Mouse (Mus musculus): ENCODE data around the gene Smc1b.

The Smc1b gene

GRCm38 (mm10) chr15:85131275-85132192 lies at the start of gene Smc1b, which contains the start of gene Ribc2:
Smc1b (minus strand) TSS chr15:85131964.
Ribc2 (plus strand) TSS chr15:85132078.
- peak; percentile 66 for DNase-seq (ENCODE audit: low spot score)

- no peak for DNase-seq (ENCODE audit: low spot score)
Observed at GRCm38 (mm10) chr15:85180368-85180767, 48.6 kb upstream of the Smc1b start.

- no peak for DNase-seq (ENCODE audit: low spot score)
Observed at GRCm38 (mm10) chr15:85179528-85180180, 47.9 kb upstream of the Smc1b start.

- DNase-seq (ENCODE audit: low spot score) = no peak
Observed at GRCm38 (mm10) chr15:85178172-85178571, 46.4 kb upstream of the Smc1b start.

GRCm38 (mm10) chr15:85177576-85177975 lies 45.8 kb upstream of the Smc1b start:
- DNase-seq (ENCODE audit: low spot score) = no peak

- DNase-seq (ENCODE audit: low spot score) = no peak
Observed at GRCm38 (mm10) chr15:85174060-85174459, 42.3 kb upstream of the Smc1b start.

- DNase-seq (ENCODE audit: low spot score) = no peak
Observed at GRCm38 (mm10) chr15:85173425-85173824, 41.7 kb upstream of the Smc1b start.

GRCm38 (mm10) chr15:85172054-85172453 lies 40.3 kb upstream of the Smc1b start:
- no peak for DNase-seq (ENCODE audit: low spot score)

GRCm38 (mm10) chr15:85167086-85167679 lies 35.4 kb upstream of the Smc1b start:
- no peak for DNase-seq (ENCODE audit: low spot score)

GRCm38 (mm10) chr15:85166433-85166933 lies 34.7 kb upstream of the Smc1b start:
- no peak for DNase-seq (ENCODE audit: low spot score)

- DNase-seq (ENCODE audit: low spot score) = peak; percentile 36
Observed at GRCm38 (mm10) chr15:85162693-85163663, 31.2 kb upstream of the Smc1b start.

- peak; percentile 23 for DNase-seq (ENCODE audit: low spot score)
Observed at GRCm38 (mm10) chr15:85161416-85161815, 29.7 kb upstream of the Smc1b start.

GRCm38 (mm10) chr15:85156198-85156597 lies 24.4 kb upstream of the Smc1b start:
- no peak for DNase-seq (ENCODE audit: low spot score)

- no peak for DNase-seq (ENCODE audit: low spot score)
Observed at GRCm38 (mm10) chr15:85154091-85154490, 22.3 kb upstream of the Smc1b start.

- no peak for DNase-seq (ENCODE audit: low spot score)
Observed at GRCm38 (mm10) chr15:85152577-85152976, 20.8 kb upstream of the Smc1b start.

GRCm38 (mm10) chr15:85151433-85151918 lies 19.7 kb upstream of the Smc1b start:
- peak; percentile 66 for DNase-seq (ENCODE audit: low spot score)

GRCm38 (mm10) chr15:85144249-85144648 lies 12.5 kb upstream of the Smc1b start:
- DNase-seq (ENCODE audit: low spot score) = no peak

GRCm38 (mm10) chr15:85143747-85144146 lies 12.0 kb upstream of the Smc1b start:
- no peak for DNase-seq (ENCODE audit: low spot score)

GRCm38 (mm10) chr15:85143161-85143560 lies 11.4 kb upstream of the Smc1b start:
- no peak for DNase-seq (ENCODE audit: low spot score)

GRCm38 (mm10) chr15:85142441-85142840 lies 10.7 kb upstream of the Smc1b start:
- DNase-seq (ENCODE audit: low spot score) = no peak

- DNase-seq (ENCODE audit: low spot score) = peak; percentile 0
Observed at GRCm38 (mm10) chr15:85141290-85141689, 9.5 kb upstream of the Smc1b start.
